Mouse (Mus musculus) bone marrow, adult 2 months (tissue): ENCODE measurements around the gene Ankrd9.

Experiments
- CTCF ChIP-seq: fragments of 200-500 bp; IDR thresholded peaks from 2 replicates; pipeline ENCODE4 v1.5.1; 2011; ENCODE audit warnings: low read length, control low read depth; ENCODE audit not compliant: control insufficient read depth, insufficient read depth
- POLR2A ChIP-seq: fragments of 200-500 bp; IDR thresholded peaks from 2 replicates; pipeline ENCODE4 v1.6.1; 2011; ENCODE audit warnings: low read depth, mild to moderate bottlenecking, control low read depth, low read length, borderline replicate concordance; ENCODE audit not compliant: control insufficient read depth

GRCm38 (mm10) chr12:110992128-110992553, 13.3 kb upstream of the Ankrd9 start:
- peak; percentile 94 for TF ChIP-seq CTCF
- peak; percentile 47; the same call in 1 of the 2 replicates for TF ChIP-seq POLR2A
